Mouse (Mus musculus): ENCODE measurements around the gene Lrrc75a.

The Lrrc75a gene

GRCm38 (mm10) chr11:62558152-62558551 lies 90.2 kb downstream of the Lrrc75a start:
- intact Hi-C loops (cut with DNase I): no loop called here

GRCm38 (mm10) chr11:62557205-62557604 lies 91.1 kb downstream of the Lrrc75a start:
- intact Hi-C loops (cut with DNase I): no loop called here

GRCm38 (mm10) chr11:62555896-62556412 lies 92.4 kb downstream of the Lrrc75a start:
- intact Hi-C loops (cut with DNase I): no loop called here

- intact Hi-C loops (cut with DNase I): loop anchor here (5.0 kb wide), 1 partner anchor 47 kb away; no protein-coding TSS in a partner anchor
Observed at GRCm38 (mm10) chr11:62554934-62555517, 93.3 kb downstream of the Lrrc75a start.
